Mouse (Mus musculus) stomach, postnatal 0 days (tissue): ENCODE data around the gene Vps37c.

Experiments
- CTCF ChIP-seq: IDR thresholded peaks from 2 replicates; pipeline ENCODE4 v1.5.1; 2016; ENCODE audit warnings: antibody characterized with exemption, low read depth, mild to moderate bottlenecking, moderate library complexity
- EP300 ChIP-seq: optimal IDR thresholded peaks from 2 replicates; pipeline ENCODE3; 2016; ENCODE audit warnings: antibody characterized with exemption

GRCm38 (mm10) chr19:10738811-10739210 lies 50.3 kb downstream of the Vps37c start, which contains the start of gene Cd5:
- TF ChIP-seq EP300: no peak
- TF ChIP-seq CTCF: no peak
